Comparison of ENCODE assay signal across 8 mouse cellular contexts in genomic region chr10:52417299-52417997, GRCm38 (mm10). TPM values are rescaled to one million over a fixed set of nuclear protein-coding genes. Genes with fewer than 3 reads are reported as not detected.
A peak's percentile ranks its signal among the peaks of the same experiment; 100 is the strongest.
DNase-seq lines count a peak whose midpoint lies in the region; ATAC-seq lines count a peak whose summit lies in the region.

Gene Nus1 (plus strand): TSS chr10:52417547.

- H3K9ac ChIP-seq in intestine, embryonic 14.5 days (ENCODE audit: low read length), result peak within 1 kb of the TSS; percentile 92

- peak within 1 kb of the TSS; percentile 85 for H3K4me3 ChIP-seq in intestine, embryonic 14.5 days (ENCODE audit: low read depth, low read length)

- peak within 1 kb of the TSS; percentile 66 for H3K4me2 ChIP-seq in intestine, embryonic 14.5 days (ENCODE audit: low read length)

- peak; percentile 98 for ATAC-seq in intestine, embryonic 14.5 days (replicated peaks; ENCODE audit: low FRiP score, low TSS enrichment, low read depth)

- 0 out of 2 replicates have a peak, but pooled peaks cover 7% of the 10 kb centered on the region for H3K36me3 ChIP-seq in intestine, embryonic 14.5 days (ENCODE audit: control insufficient read depth, insufficient read depth, low read length)

- H3K27ac ChIP-seq in intestine, embryonic 14.5 days (ENCODE audit: low read depth), result peak within 1 kb of the TSS; percentile 90

- intact Hi-C loops in left cerebral cortex, postnatal 14 days (cut with DNase I), result loop anchor here (5.0 to 10.0 kb wide), 2 partner anchors 275 to 927 kb away; partner anchors contain the start of gene Slc35f1

- H3K4me1 ChIP-seq in intestine, embryonic 14.5 days (replicated peaks; ENCODE audit: control insufficient read depth, insufficient read depth, low read length), result peaks cover 12% of the 10 kb centered on the region

- no peaks in the 10 kb centered on the region for H3K9me3 ChIP-seq in intestine, embryonic 14.5 days (ENCODE audit: control insufficient read depth, low read length)

- peak; percentile 97 to 98 for DNase-seq in adrenal gland, adult (ENCODE audit: inconsistent age in 2 of 2, low spot score in 1 of 2)
- DNase-seq in embryo, embryonic 10.5 days (ENCODE audit: low spot score), result peak; percentile 98
- peak; percentile 96 for DNase-seq in gastrocnemius, postnatal 25 days
- DNase-seq in intestine, embryonic 14.5 days (ENCODE audit: low spot score), result peak; percentile 97
- DNase-seq in left cerebral cortex, postnatal 14 days (ENCODE audit: low spot score in 2 of 2), result peak; percentile 98 to 99
- peak; percentile 98 for DNase-seq in mesoderm, embryonic 11.5 days (ENCODE audit: low read depth, low spot score)
- DNase-seq in right cerebral cortex, postnatal 36 days (ENCODE audit: low spot score in 2 of 2), result peak; percentile 96 to 97
- peak; percentile 97 for DNase-seq in yolk sac, embryonic 10.5 days (ENCODE audit: low spot score)

- H3K27me3 ChIP-seq in intestine, embryonic 14.5 days (replicated peaks; ENCODE audit: control insufficient read depth, insufficient read depth, low read length), result no peaks in the 10 kb centered on the region

- under 1% methylated on average over 69 of the region's 79 CpGs for WGBS in intestine, embryonic 14.5 days

RNA-seq across cellular contexts. Expression of gene Nus1, which starts in this region (rescaled TPM):
- total RNA-seq in gastrocnemius, postnatal 25 days (2021), result 10 to 100 TPM; 18.1 to 18.6 TPM
- 15.0 and 16.6 TPM in 2 replicates for polyA plus RNA-seq in intestine, embryonic 14.5 days (2014; fragmentation: Nextera tagmentation; extraction: Ambion mirVana)
- 10 to 100 TPM; 61.3 to 68.3 TPM for total RNA-seq in left cerebral cortex, postnatal 14 days (2021)

Comparison
In these comparisons a context has a peak if more than half of its experiments do, and no peak if none do; other contexts are left out.
1. Peak in every context shown above with its lines: DNase-seq, ATAC-seq, H3K4me3 ChIP-seq and H3K27ac ChIP-seq.